Mouse (Mus musculus): ENCODE measurements around the gene Nsd2. TPM values are rescaled to one million over a fixed set of nuclear protein-coding genes. Genes with fewer than 3 reads are reported as not detected.

Nsd2 gene
- polyA plus RNA-seq (2012; rRNA removed), result 7.5 and 7.6 TPM in 2 replicates

- Histone ChIP-seq H3K4me3 (ENCODE audit: extremely low read depth, insufficient read depth, insufficient read length) (peak within 1 kb of the TSS; percentile 100), H3K36me3 (ENCODE audit: control insufficient read depth, insufficient read depth, low read length) (no peaks in the 10 kb centered on the region), H3K27ac (ENCODE audit: insufficient read depth, low read length) (peak within 1 kb of the TSS; percentile 79), H3K27me3 (ENCODE audit: control insufficient read depth, insufficient read depth, low read length) (no peaks in the 10 kb centered on the region), H3K4me1 (ENCODE audit: control insufficient read depth, insufficient read depth, insufficient read length) (peaks cover 2% of the 10 kb centered on the region)
- DNase-seq (ENCODE audit: low read depth in 1 of 2, low spot score in 2 of 2), result peak; percentile 66 to 78
- WGBS, result 1% methylated on average over 116 of the region's 136 CpGs
- TF ChIP-seq CTCF (IDR thresholded peaks at IDR 0.05; ENCODE audit: extremely low read depth, insufficient read depth, insufficient read length, insufficient replicate concordance), result no peak
- no peak for TF ChIP-seq POLR2A (IDR thresholded peaks at IDR 0.05; ENCODE audit: low read depth, low read length)
Measured at GRCm38 (mm10) chr5:33819876-33820732, at the start of gene Nsd2. Nsd2 (plus strand) TSS chr5:33820725.

GRCm38 (mm10) chr5:33777195-33777594 lies 43.3 kb upstream of the Nsd2 start:
- H3K4me1 ChIP-seq (ENCODE audit: control insufficient read depth, insufficient read depth, insufficient read length), result peaks cover 5% of the 10 kb centered on the region; the same call in 1 of the 2 replicates
- no peak for TF ChIP-seq CTCF (IDR thresholded peaks at IDR 0.05; ENCODE audit: extremely low read depth, insufficient read depth, insufficient read length, insufficient replicate concordance)
- no peak for TF ChIP-seq POLR2A (IDR thresholded peaks at IDR 0.05; ENCODE audit: low read depth, low read length)

GRCm38 (mm10) chr5:33781964-33782344 lies 38.6 kb upstream of the Nsd2 start:
- peaks cover 3% of the 10 kb centered on the region; the same call in 1 of the 2 replicates for H3K36me3 ChIP-seq (ENCODE audit: control insufficient read depth, insufficient read depth, low read length)
- WGBS, result 6% methylated on average over 11 of the region's 11 CpGs
- H3K27ac ChIP-seq (ENCODE audit: insufficient read depth, low read length), result peak overlapping the region; percentile 87; the same call in 1 of the 2 replicates
- no peaks in the 10 kb centered on the region for H3K27me3 ChIP-seq (ENCODE audit: control insufficient read depth, insufficient read depth, low read length)
- TF ChIP-seq CTCF (IDR thresholded peaks at IDR 0.05; ENCODE audit: extremely low read depth, insufficient read depth, insufficient read length, insufficient replicate concordance) (no peak), POLR2A (IDR thresholded peaks at IDR 0.05; ENCODE audit: low read depth, low read length) (no peak)
- peak overlapping the region; percentile 95 for H3K4me3 ChIP-seq (ENCODE audit: extremely low read depth, insufficient read depth, insufficient read length)
- no peak for DNase-seq (ENCODE audit: low read depth in 1 of 2, low spot score in 2 of 2)
- peaks cover 10% of the 10 kb centered on the region; the same call in 1 of the 2 replicates for H3K4me1 ChIP-seq (ENCODE audit: control insufficient read depth, insufficient read depth, insufficient read length)

More at GRCm38 (mm10) chr5:33777195-33777594, 43.3 kb upstream of the Nsd2 start:
- DNase-seq (ENCODE audit: low read depth in 1 of 2, low spot score in 2 of 2), result no peak
- Histone ChIP-seq H3K4me3 (ENCODE audit: extremely low read depth, insufficient read depth, insufficient read length) (no peak overlapping the region), H3K36me3 (ENCODE audit: control insufficient read depth, insufficient read depth, low read length) (peaks cover 7% of the 10 kb centered on the region), H3K27ac (ENCODE audit: insufficient read depth, low read length) (no peak overlapping the region), H3K27me3 (ENCODE audit: control insufficient read depth, insufficient read depth, low read length) (no peaks in the 10 kb centered on the region)

- TF ChIP-seq CTCF (IDR thresholded peaks at IDR 0.05; ENCODE audit: extremely low read depth, insufficient read depth, insufficient read length, insufficient replicate concordance), result no peak
- TF ChIP-seq POLR2A (IDR thresholded peaks at IDR 0.05; ENCODE audit: low read depth, low read length), result peak; percentile 82
- under 1% methylated on average over 64 of the region's 65 CpGs for WGBS
- peak within 1 kb of the TSS; percentile 87 for H3K27ac ChIP-seq (ENCODE audit: insufficient read depth, low read length)
- H3K36me3 ChIP-seq (ENCODE audit: control insufficient read depth, insufficient read depth, low read length), result peaks cover 1% of the 10 kb centered on the region; the same call in 1 of the 2 replicates
- H3K27me3 ChIP-seq (ENCODE audit: control insufficient read depth, insufficient read depth, low read length), result no peaks in the 10 kb centered on the region
- H3K4me3 ChIP-seq (ENCODE audit: extremely low read depth, insufficient read depth, insufficient read length), result peak within 1 kb of the TSS; percentile 95
- peak; percentile 87 to 96 for DNase-seq (ENCODE audit: low read depth in 1 of 2, low spot score in 2 of 2)
- peaks cover 10% of the 10 kb centered on the region; the same call in 1 of the 2 replicates for H3K4me1 ChIP-seq (ENCODE audit: control insufficient read depth, insufficient read depth, insufficient read length)
Measured at GRCm38 (mm10) chr5:33782345-33782998, 38.1 kb upstream of the Nsd2 start, which contains the start of gene Letm1. Letm1 (minus strand) TSS chr5:33782817.

- 15% methylated on average over 6 of the region's 6 CpGs for WGBS
Measured at GRCm38 (mm10) chr5:33782999-33783390, 37.5 kb upstream of the Nsd2 start.

GRCm38 (mm10) chr5:33791912-33792643 lies 28.4 kb upstream of the Nsd2 start:
- TF ChIP-seq POLR2A (IDR thresholded peaks at IDR 0.05; ENCODE audit: low read depth, low read length) (no peak), CTCF (IDR thresholded peaks at IDR 0.05; ENCODE audit: extremely low read depth, insufficient read depth, insufficient read length, insufficient replicate concordance) (no peak)
- Histone ChIP-seq H3K36me3 (ENCODE audit: control insufficient read depth, insufficient read depth, low read length) (no peaks in the 10 kb centered on the region), H3K27ac (ENCODE audit: insufficient read depth, low read length) (no peak overlapping the region), H3K4me1 (ENCODE audit: control insufficient read depth, insufficient read depth, insufficient read length) (no peaks in the 10 kb centered on the region), H3K4me3 (ENCODE audit: extremely low read depth, insufficient read depth, insufficient read length) (no peak overlapping the region), H3K27me3 (ENCODE audit: control insufficient read depth, insufficient read depth, low read length) (no peaks in the 10 kb centered on the region)
- DNase-seq (ENCODE audit: low read depth in 1 of 2, low spot score in 2 of 2), result no peak
- 81% methylated on average over 5 of the region's 5 CpGs for WGBS

More at GRCm38 (mm10) chr5:33782999-33783390, 37.5 kb upstream of the Nsd2 start:
- peak overlapping the region; percentile 95; the same call in 1 of the 2 replicates for H3K4me3 ChIP-seq (ENCODE audit: extremely low read depth, insufficient read depth, insufficient read length)
- DNase-seq (ENCODE audit: low read depth in 1 of 2, low spot score in 2 of 2), result peak in 1 of 2 experiments; percentile 6
- TF ChIP-seq POLR2A (IDR thresholded peaks at IDR 0.05; ENCODE audit: low read depth, low read length), result no peak
- TF ChIP-seq CTCF (IDR thresholded peaks at IDR 0.05; ENCODE audit: extremely low read depth, insufficient read depth, insufficient read length, insufficient replicate concordance), result no peak
- H3K4me1 ChIP-seq (ENCODE audit: control insufficient read depth, insufficient read depth, insufficient read length), result peaks cover 10% of the 10 kb centered on the region; the same call in 1 of the 2 replicates
- peak overlapping the region; percentile 47; the same call in 1 of the 2 replicates for H3K27ac ChIP-seq (ENCODE audit: insufficient read depth, low read length)
- no peaks in the 10 kb centered on the region for H3K36me3 ChIP-seq (ENCODE audit: control insufficient read depth, insufficient read depth, low read length)
- H3K27me3 ChIP-seq (ENCODE audit: control insufficient read depth, insufficient read depth, low read length), result no peaks in the 10 kb centered on the region
